Mouse (Mus musculus): ENCODE data around the gene Zmynd8.

DNA sequence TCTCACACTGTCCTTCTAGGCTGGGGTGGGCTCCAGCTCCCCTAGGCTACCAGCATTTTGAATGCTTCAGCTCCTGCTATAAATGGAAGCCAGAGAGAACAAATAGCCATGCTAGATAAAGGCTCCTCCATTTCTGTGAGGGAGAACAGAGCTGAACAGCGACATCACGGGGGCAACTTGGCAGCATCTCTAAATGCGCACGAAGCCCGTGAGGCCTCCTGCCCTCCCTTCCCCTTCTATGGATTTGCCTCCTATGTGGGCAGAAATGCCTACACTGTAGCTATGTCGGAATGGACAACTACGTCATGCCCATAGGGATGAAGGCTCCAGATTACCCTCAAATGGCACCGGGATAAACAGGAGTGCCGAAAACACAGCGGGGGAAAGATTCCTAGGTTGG, 81.4 kb downstream of the Zmynd8 start:
- no peak for TF ChIP-seq ZC3H11A (IDR thresholded peaks at IDR 0.05; ENCODE audit: borderline replicate concordance, low read depth, low read length)
- no peak for TF ChIP-seq HCFC1 (IDR thresholded peaks at IDR 0.05; ENCODE audit: borderline replicate concordance, insufficient read depth, low read length)

All from ES-E14 (cell line).